Mouse (Mus musculus) heart, postnatal 0 days (tissue): ENCODE results near the gene Gm4779.
A peak's percentile ranks its signal among the peaks of the same experiment; 100 is the strongest.

Experiments
- CTCF ChIP-seq: IDR thresholded peaks from 2 replicates; pipeline ENCODE4 v1.5.1; 2016; ENCODE audit warnings: antibody characterized with exemption, control low read depth, low read depth
- EP300 ChIP-seq: IDR thresholded peaks from 2 replicates; pipeline ENCODE4 v1.6.1; 2016; ENCODE audit warnings: antibody characterized with exemption, low read depth

GRCm38 (mm10) chrX:101772035-101772434, 22.2 kb downstream of the Gm4779 start:
- no peak for TF ChIP-seq EP300
- TF ChIP-seq CTCF: peak; percentile 78
